Mouse (Mus musculus): ENCODE data around the gene Gm13285.
A peak's percentile ranks its signal among the peaks of the same experiment; 100 is the strongest.
"Not testable (repeated sequence)": the region's sequence is repeated elsewhere in the genome, so short reads cannot be mapped to it uniquely, and the experiment has no call there.

The Gm13285 gene

GRCm38 (mm10) chr4:88799365-88799764, at the start of gene Gm13285:
Gene Gm13285, plus strand, starts transcription at chr4:88799665.
- not testable (repeated sequence) for DNase-seq

- no peak for DNase-seq
Measured at GRCm38 (mm10) chr4:88749926-88750325, 49.5 kb upstream of the Gm13285 start.

- DNase-seq = peak; percentile 78
Measured at GRCm38 (mm10) chr4:88754818-88755340, 44.6 kb upstream of the Gm13285 start, which contains the start of gene Gm13271. Gene Gm13271, plus strand, starts transcription at chr4:88754868.

- not testable (repeated sequence) for DNase-seq
Measured at GRCm38 (mm10) chr4:88756581-88757513, 42.6 kb upstream of the Gm13285 start.

GRCm38 (mm10) chr4:88757628-88758031, 41.8 kb upstream of the Gm13285 start:
- DNase-seq = peak; percentile 93

GRCm38 (mm10) chr4:88758751-88759150, 40.7 kb upstream of the Gm13285 start:
- peak; percentile 19 for DNase-seq

- DNase-seq = peak; percentile 29
Measured at GRCm38 (mm10) chr4:88759610-88760268, 39.7 kb upstream of the Gm13285 start, which contains the start of gene Gm13283. Gene Gm13283, plus strand, starts transcription at chr4:88760119.

- DNase-seq = peak; percentile 69
Measured at GRCm38 (mm10) chr4:88760431-88760830, 39.0 kb upstream of the Gm13285 start.

- peak; percentile 79 for DNase-seq
Measured at GRCm38 (mm10) chr4:88761776-88762175, 37.7 kb upstream of the Gm13285 start.

GRCm38 (mm10) chr4:88762341-88762740, 37.1 kb upstream of the Gm13285 start:
- DNase-seq = peak; percentile 14

- peak; percentile 51 for DNase-seq
Measured at GRCm38 (mm10) chr4:88763384-88764018, 36.0 kb upstream of the Gm13285 start.

GRCm38 (mm10) chr4:88773534-88773933, 25.9 kb upstream of the Gm13285 start, which contains the start of gene Gm13290:
Gene Gm13290, plus strand, starts transcription at chr4:88773834.
- DNase-seq = not testable (repeated sequence)

GRCm38 (mm10) chr4:88776622-88777021, 22.8 kb upstream of the Gm13285 start, which contains the start of gene Gm13289:
Gene Gm13289, plus strand, starts transcription at chr4:88776922.
- DNase-seq = not testable (repeated sequence)

- not testable (repeated sequence) for DNase-seq
Measured at GRCm38 (mm10) chr4:88779550-88779949, 19.9 kb upstream of the Gm13285 start, which contains the start of gene Gm13272. Gene Gm13272, plus strand, starts transcription at chr4:88779850.

- not testable (repeated sequence) for DNase-seq
Measured at GRCm38 (mm10) chr4:88780320-88780719, 19.1 kb upstream of the Gm13285 start.

GRCm38 (mm10) chr4:88781831-88782230, 17.6 kb upstream of the Gm13285 start, which contains the start of gene Ifnz:
Gene Ifnz, plus strand, starts transcription at chr4:88782131.
- not testable (repeated sequence) for DNase-seq

GRCm38 (mm10) chr4:88782335-88782734, 17.1 kb upstream of the Gm13285 start:
- DNase-seq = not testable (repeated sequence)

GRCm38 (mm10) chr4:88785409-88785808, 14.1 kb upstream of the Gm13285 start, which contains the start of gene Gm13276:
Gene Gm13276, plus strand, starts transcription at chr4:88785709.
- not testable (repeated sequence) for DNase-seq

GRCm38 (mm10) chr4:88788402-88788801, 11.1 kb upstream of the Gm13285 start, which contains the start of gene Gm13277:
Gene Gm13277, plus strand, starts transcription at chr4:88788632.
- DNase-seq = peak; percentile 54

- DNase-seq = not testable (repeated sequence)
Measured at GRCm38 (mm10) chr4:88791250-88791649, 8.2 kb upstream of the Gm13285 start, which contains the start of gene Gm13278. Gene Gm13278, plus strand, starts transcription at chr4:88791550.

GRCm38 (mm10) chr4:88793936-88794675, 5.4 kb upstream of the Gm13285 start, which contains the start of gene Gm13275:
Gene Gm13275, plus strand, starts transcription at chr4:88794487.
- DNase-seq = peak; percentile 50

Data from layer of hippocampus, adult 9-11 months (tissue).